Mouse (Mus musculus) cerebellum, adult 11-12 months (tissue): Measurements from ENCODE around the gene Rnf38.

ENCODE experiments used
- DNase-seq: peaks from one replicate; pipeline ENCODE4 v3.0.0; 2022

Rnf38 gene

DNA sequence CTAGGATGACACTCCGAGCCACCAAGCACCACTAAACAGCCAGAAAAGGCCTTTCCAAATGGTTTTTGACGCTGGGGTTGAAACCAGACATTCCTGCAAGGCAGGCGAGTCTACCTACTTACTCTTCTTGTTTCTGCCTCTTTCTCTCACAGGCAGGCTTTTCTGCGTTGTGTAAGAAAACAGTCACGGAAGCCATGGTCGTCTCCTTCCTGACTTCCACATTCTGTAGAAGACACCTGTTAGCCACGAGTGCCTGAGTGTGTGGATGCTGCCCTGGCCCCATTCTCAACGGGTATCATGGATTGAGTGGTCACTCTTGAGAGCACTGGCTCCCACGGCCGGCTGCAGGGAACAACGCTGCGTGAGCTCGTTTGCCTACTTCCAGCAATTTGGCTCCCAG lies 118.5 kb downstream of the Rnf38 start:
- no peak for DNase-seq

DNA sequence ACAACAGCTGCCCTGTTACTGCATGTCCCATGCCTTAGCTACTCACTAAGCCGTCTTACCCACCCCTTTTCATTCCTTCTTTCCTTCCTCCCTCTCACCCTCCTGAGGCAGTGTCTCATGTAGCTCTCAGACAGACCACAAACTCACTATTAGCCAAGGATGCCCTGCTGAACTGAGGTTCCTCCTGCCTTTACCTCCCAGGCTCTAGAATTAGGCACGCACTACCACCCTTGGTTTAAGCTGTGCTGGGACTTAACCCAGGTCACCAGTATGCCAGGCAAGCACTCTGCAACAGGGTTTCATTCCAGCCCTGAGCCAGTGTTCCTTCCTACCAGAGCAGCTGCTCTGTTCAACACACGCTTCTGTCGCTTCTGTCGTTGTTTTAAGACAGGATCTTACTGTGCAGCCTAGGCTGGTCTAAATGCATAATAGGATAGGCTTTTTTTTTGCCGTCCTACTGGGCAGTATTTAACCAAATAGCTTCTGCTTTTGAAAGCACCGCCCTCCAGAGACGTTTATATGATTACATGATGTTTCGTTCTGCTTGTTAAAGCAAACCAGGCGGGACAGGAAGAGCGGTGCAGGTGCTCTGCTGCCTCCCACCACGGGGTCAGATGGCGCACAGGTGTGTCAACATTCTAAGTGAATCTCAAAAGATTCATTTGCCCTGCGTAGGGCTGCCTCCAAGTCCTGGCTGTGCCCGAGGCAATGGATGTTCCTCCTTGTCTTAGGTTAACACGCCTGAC lies 120.0 kb downstream of the Rnf38 start:
- DNase-seq: no peak

DNA sequence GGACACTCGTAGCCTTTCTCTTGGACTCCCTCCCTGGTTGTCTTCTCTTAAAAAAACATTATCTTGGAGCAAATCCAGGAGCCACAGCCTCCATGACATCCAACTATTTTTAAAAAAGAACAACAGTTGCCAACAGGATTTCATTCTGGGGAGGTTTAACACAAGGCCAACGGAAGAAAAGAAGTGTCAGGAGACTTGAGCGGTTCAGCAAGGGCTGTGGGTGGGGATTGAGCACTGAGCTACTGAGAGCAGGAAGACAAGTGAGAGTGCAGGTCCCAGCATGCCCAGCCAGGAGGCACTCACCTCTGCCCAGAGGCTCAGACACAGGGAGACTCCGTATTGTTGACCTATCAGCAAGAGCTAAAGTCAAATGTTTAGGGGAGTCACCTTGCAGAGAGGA lies 120.8 kb downstream of the Rnf38 start:
- no peak for DNase-seq

DNA sequence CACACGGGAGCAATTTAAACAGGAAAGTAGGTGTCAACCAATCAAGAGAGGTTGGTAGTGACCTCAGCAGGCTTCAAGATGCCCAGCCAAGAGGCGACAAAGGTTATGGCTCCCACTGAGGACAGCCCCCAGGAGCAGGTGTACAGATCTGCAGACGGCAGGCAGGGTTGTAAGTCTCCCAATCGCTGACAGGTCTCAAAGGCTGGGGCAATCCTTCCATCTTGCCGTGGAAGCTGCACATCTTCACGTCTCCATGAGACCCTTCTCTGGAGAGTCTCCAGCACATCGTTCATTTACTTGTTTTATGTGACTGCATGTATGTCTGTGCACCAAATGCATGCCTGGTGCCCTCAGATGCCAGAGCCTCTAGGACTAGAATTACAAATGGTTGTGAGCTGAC lies 122.8 kb downstream of the Rnf38 start:
- no peak for DNase-seq

DNA sequence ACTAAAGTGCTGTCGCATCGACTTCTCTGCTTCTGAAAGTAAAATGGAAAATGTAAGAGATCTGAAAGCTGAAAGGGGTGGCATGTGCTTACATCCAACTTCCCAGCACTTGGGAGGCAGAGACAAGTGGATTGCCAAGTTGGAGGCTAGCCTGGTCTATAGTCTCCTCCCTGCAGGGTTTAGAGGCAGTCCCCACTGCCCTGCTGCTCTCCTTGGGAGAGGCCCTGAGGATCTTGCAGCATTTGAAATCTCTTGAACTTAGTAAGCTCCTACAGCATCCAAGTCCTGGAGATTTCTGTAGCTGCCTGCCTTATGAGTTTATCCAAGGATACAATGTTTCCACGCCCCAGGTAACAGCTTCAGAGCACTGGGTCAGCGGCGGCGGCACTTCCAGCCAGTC lies 125.3 kb downstream of the Rnf38 start:
- no peak for DNase-seq

DNA sequence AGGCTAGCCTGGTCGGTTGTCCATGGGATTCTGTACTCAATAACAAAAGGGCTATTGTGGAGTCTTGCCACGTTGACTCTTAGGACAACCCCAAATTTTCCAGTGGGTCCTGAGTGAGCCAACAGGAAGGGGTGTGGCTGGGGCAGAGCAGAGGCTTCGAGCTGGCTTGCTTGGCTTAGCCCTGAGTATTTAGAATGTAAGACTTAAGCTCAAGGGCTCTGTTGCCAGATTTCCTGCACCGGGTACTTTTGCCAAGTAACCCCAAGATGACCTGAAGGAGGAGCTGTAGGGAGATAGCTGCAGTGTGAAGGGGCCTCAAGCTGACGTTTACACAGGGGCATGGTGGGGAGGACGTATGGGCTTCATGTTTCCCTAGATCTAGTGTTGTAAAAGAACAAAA lies 126.2 kb downstream of the Rnf38 start:
- no peak for DNase-seq

DNA sequence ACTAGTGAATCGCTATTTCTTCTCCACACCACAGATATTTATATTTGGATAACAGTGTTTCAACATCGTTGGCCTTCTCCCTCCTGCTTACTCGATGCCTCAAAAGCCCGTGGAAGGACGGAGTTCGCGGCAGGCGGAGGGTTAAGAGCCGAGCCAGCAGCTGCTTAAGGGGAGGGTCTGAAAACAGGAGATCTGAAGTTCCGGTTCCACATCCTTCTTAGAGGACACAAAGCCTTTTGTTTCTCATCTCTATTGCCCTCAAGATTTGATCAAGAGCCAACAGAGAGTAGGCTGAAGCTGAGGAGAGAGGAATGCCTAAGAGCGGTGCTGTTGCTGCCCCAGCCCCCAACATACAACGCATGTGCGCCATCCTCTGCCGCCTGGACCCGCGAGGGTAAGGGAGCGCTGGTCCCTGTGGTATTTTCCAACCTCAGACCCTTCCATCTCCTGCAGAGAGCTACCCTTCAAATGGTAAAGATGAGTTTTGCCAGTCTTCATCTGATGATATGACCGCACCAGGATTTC lies 127.2 kb downstream of the Rnf38 start:
- DNase-seq: no peak

DNA sequence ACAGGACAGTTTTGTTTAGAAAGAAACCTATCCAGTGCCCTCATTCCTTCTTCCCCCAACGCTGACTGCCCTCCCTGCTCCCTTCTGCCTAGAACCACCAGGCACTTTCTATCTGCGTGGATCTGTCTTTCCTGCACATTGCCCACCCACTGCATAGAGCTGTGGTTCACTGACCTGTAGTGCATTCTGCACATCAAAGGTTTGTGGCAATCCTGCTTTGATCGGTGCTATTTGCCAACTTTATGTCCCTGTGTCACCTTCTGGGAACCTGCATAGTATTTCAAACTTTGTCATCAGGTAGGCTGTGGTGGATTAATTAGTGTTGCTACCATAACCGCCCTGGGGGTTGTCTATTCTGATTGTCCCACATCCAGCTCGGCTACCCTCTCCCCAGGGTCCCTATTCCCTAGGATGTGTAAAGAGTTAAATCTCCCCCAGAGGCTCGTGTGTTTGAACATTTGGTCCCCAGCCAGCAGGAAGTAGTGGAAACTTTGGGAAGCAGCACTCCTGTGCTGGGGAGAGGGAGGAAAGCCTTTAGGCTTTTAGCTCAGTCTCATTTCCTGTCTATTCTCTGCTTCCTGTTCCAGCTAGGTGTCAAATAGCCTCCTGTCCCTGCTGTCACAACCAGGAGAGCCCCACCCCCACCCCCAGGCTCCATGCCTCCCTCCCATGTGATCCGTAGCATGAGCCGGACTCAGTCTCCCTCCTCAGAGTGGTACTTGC lies 129.2 kb downstream of the Rnf38 start:
- no peak for DNase-seq

DNA sequence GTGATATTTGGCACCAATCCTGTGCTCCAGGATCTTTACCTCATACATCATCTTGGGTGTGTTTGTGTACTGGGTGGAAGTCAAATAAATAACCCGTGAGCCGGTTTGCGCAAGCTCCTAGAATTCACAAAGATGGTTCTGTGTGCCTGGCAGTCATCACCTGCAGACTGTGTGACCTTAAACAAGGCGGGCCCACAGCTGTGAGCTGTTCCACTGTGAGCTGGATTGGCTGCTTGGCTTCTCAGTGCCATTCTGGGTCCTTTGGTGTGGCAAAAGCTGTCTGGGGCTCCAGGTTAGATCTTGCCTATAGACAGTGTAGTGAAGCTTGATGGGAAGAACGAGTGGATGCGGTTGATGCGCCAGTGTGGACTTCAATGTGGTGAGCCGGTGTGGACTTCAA lies 130.0 kb downstream of the Rnf38 start:
- DNase-seq: no peak

DNA sequence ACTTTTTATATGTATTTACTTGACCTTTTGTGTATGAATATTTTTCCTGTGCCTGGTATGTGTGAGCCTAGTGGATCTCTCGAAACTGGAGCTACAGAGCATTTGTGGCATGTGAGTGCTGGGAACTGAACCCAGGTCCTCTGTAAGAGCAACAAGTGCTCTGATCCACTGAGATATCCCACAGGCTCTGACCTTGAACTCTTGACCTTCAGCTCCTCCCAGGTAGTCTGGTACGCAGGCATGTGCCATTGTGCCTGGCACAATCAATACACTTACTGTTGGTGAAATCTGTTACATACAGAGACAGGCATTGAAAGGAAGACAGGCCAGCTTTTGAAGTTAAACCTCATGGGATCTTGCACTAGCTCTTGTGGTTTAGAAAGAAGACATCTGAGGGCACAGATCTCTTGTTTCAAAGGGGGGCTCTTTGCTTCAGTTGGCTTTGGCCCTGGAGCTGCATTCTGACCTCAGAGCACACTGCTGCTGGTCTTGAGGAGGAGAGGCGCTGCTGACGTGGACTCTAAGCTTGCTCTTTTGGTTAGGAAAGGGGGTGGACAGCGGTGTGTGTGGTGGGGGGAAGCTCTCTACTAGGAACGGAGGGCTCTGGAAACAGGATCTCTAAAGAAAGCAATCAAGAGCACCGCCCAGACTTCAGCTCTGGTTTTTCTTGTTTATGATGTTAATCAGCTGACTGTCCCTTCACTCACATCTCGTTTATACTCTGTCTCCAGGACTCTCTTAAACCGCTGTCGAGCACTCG lies 135.8 kb downstream of the Rnf38 start:
- DNase-seq: no peak

DNA sequence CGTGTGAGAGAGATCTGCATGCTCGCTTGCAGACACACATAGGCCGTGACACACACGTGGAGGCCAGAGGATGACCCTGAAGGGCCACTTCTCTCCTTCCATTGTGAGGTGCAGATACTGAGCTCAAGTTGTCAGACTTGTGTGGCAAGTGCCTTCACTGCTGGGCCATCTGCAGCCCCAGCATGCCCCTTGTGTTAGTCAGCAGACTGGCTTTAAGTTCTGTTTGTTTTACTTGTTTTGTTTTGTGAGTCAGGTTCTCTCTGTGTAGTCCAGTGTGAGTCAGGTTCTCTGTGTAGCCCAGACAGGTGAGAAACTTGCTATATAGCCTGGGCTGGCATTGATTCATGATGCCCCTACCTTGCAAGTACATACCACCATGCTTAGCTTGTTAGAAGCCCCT lies 139.1 kb downstream of the Rnf38 start:
- no peak for DNase-seq

DNA sequence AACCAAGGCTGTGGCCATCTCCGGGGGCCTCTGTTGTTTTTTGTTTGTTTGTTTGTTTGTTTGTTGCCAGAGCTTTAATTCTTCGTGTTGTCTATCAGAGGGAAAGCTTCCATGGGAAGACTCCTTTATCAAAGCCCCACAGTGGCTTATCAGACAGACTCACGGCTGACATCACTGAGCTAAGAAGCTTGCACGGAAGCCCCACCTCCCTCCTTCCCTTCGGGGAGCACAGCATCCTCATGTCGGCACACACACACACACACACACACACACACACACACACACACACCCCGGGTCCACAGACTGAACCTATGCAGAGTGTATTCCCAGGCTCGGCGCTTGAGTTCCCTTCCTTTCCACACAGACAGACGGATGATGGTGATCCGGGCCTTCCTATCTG lies 141.2 kb downstream of the Rnf38 start:
- no peak for DNase-seq

DNA sequence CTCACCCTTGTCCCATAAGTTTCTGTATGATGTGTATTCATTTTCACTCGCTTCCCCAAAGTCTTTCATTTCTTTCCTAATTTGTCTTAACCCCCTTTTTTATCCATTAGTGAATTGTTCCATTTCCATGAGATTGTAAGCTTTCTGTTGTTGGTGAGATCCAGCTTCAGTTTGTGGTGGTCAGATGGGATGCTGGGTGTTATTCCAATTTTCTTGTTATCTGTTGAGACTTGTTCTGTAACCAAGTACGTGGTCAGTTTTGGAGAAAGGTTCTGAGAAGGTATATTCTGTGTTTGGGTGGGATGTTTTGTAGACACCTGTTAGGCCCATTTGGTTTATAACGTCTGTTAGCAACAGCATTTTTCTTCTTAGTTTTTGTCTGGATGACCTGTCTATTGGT lies 148.0 kb downstream of the Rnf38 start:
- DNase-seq: no peak

DNA sequence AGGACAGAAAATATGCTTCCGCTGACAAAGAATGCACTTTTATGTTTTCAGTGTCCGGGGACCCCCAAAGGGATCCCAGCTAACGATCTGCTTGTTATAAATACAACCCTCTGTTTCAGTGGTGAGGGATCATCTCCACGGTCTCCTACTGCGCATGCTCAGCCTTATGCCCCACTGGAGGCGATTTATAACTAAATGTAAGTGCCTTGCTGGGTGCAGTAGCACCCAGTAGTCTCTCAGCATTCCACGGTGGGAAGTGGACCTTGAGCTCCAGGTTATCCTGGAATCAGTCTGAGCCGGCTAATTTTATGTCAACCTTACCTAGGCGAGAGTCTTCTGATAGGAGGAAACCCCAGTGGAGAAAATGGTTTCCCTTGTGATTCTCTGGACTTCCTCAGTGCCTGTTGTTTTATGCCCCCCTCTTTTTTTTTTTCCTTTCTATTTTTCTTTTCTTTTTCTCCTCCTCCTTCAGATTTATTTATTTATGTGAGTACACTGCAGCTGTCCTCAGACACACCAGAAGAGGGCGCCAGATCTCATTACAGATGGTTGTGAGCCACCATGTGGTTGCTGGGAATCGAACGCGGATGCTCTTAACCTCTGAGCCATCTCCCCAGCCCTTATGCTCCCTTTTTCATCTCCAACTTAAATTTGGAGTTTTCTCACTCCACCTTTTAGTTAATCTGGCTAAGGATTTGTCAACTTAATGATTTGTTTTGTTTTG lies 148.8 kb downstream of the Rnf38 start:
- DNase-seq: no peak

DNA sequence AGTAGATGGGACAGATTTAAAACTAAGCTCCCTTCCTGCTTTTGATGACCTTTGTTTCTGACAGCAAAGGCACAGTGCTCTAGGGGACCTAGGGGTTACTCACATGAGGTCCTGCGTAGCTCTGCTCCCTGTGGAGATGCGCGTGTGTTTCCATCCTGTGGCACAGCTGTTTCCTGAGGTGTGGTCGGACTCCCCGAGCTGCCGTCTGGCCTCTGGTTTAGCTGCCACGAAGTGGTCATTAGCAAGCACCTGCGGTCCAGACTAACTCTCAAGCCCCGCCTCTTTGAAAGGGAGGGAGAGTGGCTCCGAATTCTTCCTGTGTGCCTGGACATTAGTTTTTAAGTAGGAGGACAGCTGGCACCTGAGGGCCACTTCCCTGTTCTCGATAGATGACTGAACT lies 149.6 kb downstream of the Rnf38 start, which contains the start of gene Gne:
Gne (minus strand) TSS at position 233 of the 400 bp plus-strand sequence.
- no peak for DNase-seq

DNA sequence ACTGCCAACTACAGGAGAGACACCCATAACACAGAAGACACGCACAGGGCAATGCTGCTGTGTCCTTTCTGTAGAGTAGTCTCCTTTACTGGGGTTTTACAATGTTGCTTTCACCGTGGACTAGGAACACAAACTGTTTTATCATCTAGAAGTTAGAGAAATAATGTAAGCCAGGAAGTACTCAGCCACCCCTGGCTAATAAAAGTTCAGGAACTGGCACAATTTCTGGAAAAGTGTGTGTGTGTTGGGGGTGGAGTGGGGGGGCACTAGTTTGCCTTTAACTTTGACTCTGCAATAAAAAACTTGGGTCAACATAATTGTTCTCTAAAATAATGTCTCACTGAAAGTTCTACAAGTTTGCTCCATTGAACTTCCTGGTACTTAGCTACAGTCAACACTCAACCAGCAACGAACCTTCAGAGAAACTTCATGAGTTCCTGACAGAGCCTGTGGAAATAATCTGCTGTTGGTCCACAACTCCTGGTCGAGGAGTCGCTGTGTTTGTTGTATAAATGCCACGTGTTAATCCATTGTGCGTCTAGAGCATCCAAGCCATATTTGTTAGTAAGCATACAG lies 155.1 kb downstream of the Rnf38 start:
- no peak for DNase-seq
